Mouse (Mus musculus) cerebellum, adult 9-10 months (tissue): ENCODE measurements around the gene Ddx56.

ENCODE experiments used
- DNase-seq: peaks from one replicate; pipeline ENCODE4 v3.0.0; 2022

Ddx56 gene

DNA sequence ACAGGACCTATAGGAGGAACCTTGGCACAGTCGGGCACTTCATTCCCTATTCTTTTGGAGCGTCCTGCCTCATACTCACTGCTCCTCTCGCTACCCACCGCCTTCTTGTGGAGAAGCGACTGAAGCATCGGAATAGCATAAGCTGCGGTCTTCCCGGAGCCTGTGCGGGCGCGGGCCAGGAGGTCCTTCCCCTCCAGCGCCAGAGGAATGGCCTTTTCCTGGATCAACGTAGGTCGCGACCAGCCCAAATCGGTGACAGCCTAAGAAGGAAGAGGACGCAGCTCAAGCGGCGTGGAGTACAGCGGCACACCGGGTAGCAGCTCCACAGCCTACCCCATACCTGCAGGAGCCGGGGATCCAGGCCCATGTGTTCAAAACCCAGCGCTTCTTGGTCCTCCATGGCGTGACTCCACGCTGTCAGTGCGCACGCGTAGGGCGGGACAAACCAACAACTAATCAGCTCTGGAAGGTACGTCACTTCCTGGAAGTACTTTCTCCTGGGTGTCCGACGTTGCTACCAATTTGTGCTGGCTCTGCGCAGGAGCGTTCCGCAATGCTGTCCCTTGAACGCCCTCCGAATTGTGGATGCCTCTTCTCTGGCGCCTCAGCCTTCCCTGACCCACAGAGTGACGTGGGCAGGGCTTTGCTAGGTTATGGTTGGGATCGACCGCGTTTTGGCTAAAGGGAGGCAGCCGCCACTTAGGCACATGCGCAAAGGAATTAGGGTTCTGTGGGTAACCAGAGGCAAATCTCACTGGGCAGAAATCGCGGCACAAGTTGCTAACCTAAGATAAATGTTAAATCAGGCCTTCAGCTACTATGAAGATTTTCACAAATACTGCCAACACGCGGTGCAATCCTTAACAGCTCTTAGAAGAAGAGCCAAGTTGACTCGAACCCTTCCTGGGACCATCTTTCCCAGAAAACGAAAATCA, at the start of gene Ddx56:
TSS of gene Ddx56 (minus strand) at position 453 of the 935 bp plus-strand sequence.
- peak; percentile 97 for DNase-seq

GRCm38 (mm10) chr11:6316821-6317220, 49.2 kb upstream of the Ddx56 start:
- DNase-seq: no peak

- no peak for DNase-seq
Observed at GRCm38 (mm10) chr11:6313874-6314406, 46.4 kb upstream of the Ddx56 start.

DNA sequence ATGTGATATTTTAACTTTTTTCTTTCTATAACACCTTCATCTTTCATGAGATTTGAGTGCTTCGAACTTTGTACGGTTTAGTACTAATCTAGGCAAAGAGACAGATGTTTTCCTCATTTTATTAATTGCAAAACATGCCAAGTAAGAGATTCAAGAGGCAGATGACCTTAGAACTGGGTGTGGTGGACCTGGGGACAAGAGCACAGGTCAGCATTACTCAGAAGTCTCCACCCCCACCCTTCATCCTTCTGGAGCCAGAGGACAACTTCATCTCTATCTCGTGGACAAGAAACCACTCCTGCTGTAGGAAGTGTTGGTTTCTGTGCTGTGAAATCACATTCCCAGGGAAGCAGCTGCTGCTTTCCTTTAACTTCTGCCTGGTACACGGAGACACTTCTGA, 40.6 kb upstream of the Ddx56 start:
- no peak for DNase-seq

DNA sequence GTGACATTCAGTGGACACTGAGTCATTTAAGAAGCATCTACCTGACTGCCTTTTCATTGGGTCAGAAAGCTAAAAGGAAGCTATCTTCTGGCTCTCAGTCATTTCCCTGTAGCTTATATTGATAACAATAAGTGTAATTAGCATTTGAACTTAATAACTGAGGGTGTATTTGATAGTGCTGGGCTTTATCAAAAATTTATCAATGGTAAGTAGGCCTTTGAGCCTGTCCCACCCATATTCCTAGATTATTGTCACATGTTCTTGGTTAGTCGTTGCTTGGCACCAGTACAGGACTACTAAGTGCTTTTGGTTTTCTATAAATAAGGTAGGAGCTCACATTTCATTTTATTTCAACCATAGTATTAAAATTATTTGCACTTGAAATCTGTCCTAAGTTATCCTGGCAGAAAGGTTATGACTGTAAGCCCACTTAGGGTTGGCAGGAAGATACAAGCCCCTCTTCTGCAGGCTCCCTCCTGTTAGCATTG, 38.4 kb upstream of the Ddx56 start:
- DNase-seq: no peak

DNA sequence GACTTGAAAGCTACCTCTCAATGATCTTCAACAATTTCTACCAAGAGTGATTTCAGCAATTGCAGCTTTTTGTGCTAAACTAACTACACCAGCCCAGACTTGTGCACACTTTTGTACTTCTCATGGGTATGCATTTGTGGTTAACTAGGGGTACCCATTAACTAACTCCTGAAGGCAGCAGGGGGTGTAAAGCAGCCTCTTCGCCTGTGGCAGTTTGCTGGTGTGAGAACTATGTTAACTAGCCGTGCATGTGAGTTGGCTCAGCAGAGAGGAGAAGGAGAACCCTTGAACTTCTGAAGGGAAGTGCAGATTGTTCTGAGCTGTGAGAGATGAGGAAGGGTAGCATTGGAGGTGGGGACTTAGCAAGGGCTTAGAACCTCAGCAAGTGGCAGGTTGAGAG, 35.2 kb upstream of the Ddx56 start:
- no peak for DNase-seq

DNA sequence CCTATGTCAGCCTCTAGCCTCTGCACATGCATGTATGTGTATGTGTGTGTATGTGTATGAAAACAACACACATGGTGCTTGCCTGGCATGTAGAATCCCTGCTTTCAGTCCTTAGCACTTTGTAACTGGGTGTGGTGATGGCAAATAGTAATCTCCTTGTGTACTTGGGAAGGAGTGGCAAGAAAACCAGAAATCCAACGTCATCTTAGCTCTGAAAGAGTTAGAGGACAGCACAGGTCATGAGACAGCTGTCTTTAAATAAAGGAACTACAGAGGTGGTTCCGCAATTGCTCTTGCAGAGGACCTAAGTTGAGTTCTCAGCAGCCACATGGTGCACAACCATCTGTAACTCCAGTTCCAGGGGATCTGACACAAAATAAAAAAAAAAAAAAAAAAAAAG, 31.9 kb upstream of the Ddx56 start:
- DNase-seq: no peak

- no peak for DNase-seq
Observed at GRCm38 (mm10) chr11:6296077-6296476, 28.5 kb upstream of the Ddx56 start.

DNA sequence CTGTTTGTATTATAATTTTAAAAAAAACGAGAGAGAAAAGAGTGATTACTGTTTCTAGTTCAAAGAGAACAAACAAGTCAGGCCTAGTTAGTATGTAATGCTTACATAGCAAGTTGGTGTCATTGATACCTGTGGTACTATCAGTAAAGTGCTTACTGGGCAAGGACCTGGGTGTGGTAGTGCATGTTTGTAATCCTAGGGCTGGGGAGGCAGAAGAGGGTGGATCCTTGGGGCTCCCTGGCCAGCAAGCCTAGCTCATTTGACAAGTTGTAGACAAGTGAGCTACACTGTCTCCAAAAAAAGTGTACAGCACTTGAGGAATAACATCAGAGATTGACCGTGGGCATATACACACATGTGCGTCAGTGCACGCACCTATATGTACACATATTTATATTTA, 27.1 kb upstream of the Ddx56 start:
- DNase-seq: no peak

- no peak for DNase-seq
Observed at GRCm38 (mm10) chr11:6293601-6294000, 26.0 kb upstream of the Ddx56 start.

GRCm38 (mm10) chr11:6292988-6293349, 25.4 kb upstream of the Ddx56 start:
- no peak for DNase-seq

GRCm38 (mm10) chr11:6292116-6292987, 24.8 kb upstream of the Ddx56 start:
- DNase-seq: peak; percentile 91

DNA sequence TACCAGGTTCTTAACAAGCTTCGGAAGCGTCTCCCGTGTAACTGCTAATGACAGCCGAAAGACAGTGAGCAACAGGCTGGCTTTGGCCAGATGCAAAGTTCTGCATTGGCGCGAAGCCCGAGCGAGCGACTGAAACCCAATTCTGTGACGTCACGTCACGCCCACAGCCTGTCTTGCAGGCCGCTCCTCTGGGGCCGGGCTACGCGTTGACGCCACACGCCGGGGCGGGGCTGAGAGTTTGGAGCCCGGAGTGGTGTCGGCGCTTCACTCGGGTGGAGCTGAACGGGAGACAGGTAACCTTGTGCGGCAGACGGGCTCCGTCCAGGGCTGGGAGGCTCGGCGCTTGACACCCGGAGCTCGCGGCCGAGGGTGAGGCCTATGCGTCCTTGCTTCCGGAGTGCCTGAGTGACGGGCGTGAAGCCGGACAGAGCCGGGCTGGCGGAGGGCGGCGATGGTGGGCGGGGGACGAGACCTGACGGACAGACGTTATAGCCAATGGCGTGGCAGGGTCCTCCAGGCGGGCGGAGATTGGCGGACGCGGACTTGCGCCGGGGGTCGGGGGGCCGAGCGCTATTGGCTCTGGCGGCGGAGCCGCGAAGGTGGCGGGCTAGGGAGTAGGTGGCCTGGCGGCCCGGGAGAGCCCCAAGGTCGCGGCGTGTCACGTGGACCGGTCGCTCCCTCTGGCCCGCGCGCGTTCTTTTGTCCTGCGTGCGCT, 24.0 kb upstream of the Ddx56 start, which contains the start of gene Ogdh:
TSS of gene Ogdh (plus strand) at position 233 of the 715 bp plus-strand sequence.
- DNase-seq: peak; percentile 99

- no peak for DNase-seq
Observed at GRCm38 (mm10) chr11:6290883-6291282, 23.3 kb upstream of the Ddx56 start.

DNA sequence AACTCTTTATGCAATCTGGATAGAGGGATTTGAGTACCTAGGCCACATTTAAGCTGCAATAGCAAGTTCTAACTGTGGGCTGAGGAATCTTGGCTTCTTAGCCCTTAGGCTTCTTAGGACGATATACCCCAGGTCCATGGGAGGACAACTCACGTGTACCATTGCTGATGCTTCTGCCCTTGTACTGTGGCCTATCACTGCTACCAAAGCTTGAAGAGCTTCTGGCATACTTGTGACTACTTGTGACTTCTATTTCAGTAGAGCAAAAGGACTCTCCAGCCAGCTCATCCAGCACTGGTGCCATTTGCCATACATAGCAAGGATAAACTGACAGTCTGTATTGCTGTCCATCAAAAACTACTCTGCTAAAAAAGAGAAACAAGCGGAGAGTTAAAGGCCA, 22.6 kb upstream of the Ddx56 start:
- peak; percentile 47 for DNase-seq

DNA sequence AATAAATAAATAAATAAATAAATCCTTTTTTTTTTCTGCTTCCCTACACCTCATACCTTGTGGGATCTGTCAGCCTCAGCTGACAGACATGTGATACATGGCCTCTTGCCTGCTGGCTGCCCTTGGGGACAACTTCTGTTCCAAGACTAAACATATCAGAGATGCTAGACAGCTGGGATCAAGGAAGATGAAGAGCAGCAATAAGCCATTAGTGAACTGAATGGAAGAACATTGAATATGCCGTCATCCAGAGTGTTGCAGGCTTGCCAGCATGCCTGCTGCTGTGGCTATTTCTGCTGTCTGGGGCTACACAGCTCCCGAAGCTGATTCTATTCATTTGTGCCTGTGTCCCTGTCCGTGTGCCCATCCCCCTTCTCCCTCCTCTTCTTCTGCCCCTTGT, 15.4 kb upstream of the Ddx56 start:
- no peak for DNase-seq

DNA sequence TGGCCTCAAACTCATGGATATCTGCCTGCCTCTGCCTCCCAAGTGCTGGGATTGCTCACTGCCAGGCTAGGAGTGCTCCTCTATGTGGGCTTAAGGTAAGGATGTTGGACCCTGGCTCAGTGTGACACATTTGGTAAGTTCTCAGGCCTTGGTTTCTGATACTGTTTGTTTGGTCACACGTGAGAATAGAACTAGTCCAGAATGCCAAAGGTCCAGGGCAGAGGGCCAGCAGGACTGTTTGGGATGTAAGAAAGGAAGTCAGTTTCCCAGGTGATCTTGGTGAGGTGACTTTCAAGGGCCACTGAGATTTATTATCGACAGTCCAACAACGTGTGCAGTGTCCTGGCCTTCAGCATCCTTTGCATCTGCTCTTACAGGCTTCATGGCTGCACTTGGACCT, 8.9 kb upstream of the Ddx56 start:
- no peak for DNase-seq

DNA sequence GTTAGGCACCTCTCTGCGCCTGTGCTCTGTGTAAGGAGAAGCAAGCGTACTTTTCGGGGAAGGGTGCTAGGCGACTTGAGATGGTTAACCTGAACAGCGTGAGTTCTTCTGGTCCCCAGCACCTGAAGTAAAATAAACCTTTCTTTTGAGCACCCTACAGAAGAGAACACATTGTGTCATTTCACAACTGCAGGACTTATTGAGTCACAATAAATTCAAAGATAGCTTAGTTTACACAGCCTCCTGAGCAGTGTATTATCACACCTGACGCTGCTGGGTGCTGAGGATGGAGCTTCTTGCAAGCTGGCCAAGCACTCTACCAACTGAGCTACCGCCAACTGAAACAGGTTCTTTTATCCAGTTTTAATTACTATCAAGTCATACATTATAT, 7.5 kb upstream of the Ddx56 start:
- no peak for DNase-seq

GRCm38 (mm10) chr11:6274387-6275093, 7.0 kb upstream of the Ddx56 start, which contains the start of gene Tmed4:
Gene Tmed4 (minus strand): TSS chr11:6274870.
- DNase-seq: peak; percentile 99

GRCm38 (mm10) chr11:6273607-6274006, 6.0 kb upstream of the Ddx56 start:
- DNase-seq: no peak

- DNase-seq: no peak
Observed at GRCm38 (mm10) chr11:6266621-6267020, 951 bp downstream of the Ddx56 start.
